Mouse (Mus musculus) common myeloid progenitor, adult 5-6 weeks (primary cell): ENCODE data around the gene Adarb1. TPM values are rescaled to one million over a fixed set of nuclear protein-coding genes. Genes with fewer than 3 reads are reported as not detected.

Source experiments
- ATAC-seq: replicated peaks from 2 replicates; pipeline ENCODE4 v1.8.0; 2016; ENCODE audit warnings: low read depth, mild to moderate bottlenecking, moderate TSS enrichment, inconsistent platforms; ENCODE audit not compliant: poor library complexity, severe bottlenecking
- total RNA-seq: library from RNA; stranded (forward); fragments of 200-1000, 187-1606 nt; gene quantifications from 2 replicates; pipeline ENCODE4 v1.2.3, GENCODE M21; 2017

Gene Adarb1
- total RNA-seq, 1 experiment from 2014 or later = 2.7 TPM

DNA sequence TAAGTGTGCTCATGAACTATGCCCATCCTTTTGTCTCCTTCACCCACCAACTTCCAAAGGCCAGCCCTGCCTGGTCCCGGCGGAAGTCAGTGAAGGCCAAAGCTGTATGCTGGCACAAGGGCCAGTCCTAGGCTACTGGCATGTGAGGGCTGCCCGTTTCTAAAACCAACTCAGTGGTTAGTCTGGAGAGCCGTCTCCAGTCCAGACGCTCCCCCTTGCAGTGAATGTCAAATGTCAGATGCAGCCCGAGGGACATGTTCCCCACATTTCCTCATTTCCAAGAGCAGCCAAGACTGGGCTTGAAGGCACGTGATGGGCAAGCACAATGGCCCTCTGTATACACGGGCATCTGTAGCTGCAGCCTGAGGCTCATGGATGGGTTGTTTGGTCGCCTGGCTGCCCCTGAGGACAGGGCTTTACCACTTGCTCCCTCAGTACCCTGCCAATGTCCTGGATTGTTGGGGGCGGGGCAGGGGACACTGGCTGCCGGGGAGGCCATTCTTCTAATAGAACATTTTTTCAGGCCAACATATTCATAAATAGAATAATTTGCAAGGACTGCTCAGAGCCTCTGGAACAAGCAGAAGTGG lies 174.4 kb downstream of the Adarb1 start:
- no peak for ATAC-seq

- ATAC-seq = no peak
Observed at GRCm38 (mm10) chr10:77242871-77243270, 175.2 kb downstream of the Adarb1 start.

DNA sequence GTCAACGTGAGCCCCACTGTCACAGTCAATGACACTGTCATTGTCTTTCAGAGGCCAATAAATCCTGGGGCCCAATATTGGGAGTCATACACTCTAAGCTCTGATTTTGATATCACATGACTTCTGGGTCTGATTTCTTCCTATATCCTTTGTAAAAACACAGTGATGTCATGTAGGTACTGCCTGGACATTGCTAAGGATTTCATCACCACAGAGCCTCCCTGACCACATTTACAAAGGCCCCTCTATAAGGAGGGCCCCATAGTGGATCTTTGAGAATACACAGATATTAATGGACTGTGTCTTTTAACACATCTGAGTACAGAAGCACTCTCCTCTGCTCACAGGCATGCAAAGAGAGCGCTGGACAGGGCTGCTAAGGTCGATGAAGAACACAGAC lies 175.7 kb downstream of the Adarb1 start:
- no peak for ATAC-seq

DNA sequence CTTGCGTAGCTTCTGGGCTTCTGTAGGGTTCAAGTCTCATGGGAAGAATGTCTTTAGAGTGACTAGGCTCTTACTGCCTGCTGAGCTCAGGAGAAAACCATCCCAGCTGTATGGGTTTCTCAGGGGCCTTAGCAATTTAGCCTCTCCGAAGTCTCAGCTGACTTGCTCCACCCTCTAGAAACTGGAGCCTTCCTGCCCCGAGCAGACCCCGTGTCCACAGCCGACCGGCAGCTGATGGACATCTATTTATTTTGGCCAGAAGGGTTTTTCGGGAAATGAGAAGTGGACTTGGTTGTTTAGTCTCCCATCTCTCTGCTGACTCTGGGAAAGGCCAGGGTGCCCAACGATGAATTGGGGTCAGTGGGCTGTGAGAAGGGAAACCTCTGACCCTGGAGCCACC lies 177.3 kb downstream of the Adarb1 start:
- no peak for ATAC-seq

Other genes starting within 250 kb of the Adarb1 start
- gene Pofut2, start 159.1 kb downstream of the Adarb1 start, total RNA-seq = 9.6 and 13.9 TPM in 2 replicates
- gene Fam207a, start 97.5 kb upstream of the Adarb1 start, total RNA-seq = 23.1 and 32.5 TPM in 2 replicates
- gene Itgb2, start 112.0 kb upstream of the Adarb1 start, total RNA-seq = 12.4 and 18.4 TPM in 2 replicates
- 35.5 and 47.4 TPM in 2 replicates for gene Pttg1ip, start 163.4 kb upstream of the Adarb1 start, total RNA-seq
- 147 and 170 TPM in 2 replicates for gene Sumo3, start 187.8 kb upstream of the Adarb1 start, total RNA-seq
- gene Gm49325, start 187.9 kb upstream of the Adarb1 start, total RNA-seq = not detected in 2 replicates
- gene Ube2g2, start 204.0 kb upstream of the Adarb1 start, total RNA-seq = 27.0 and 37.2 TPM in 2 replicates